Mouse (Mus musculus) adrenal gland, postnatal 36 days (tissue): ENCODE data around the gene Reps2. TPM values are rescaled to one million over a fixed set of nuclear protein-coding genes. Genes with fewer than 3 reads are reported as not detected.

Experiments used
- DNase-seq, 2 experiments: peaks; one replicate each; pipeline ENCODE4 v3.0.0; 2021; ENCODE audit warnings: mixed read lengths in 1 of 2
- total RNA-seq, 2 experiments: library from RNA; stranded (reverse); gene quantifications; 2 replicates each; pipeline ENCODE4 v1.2.3; 2021

Gene Reps2
- total RNA-seq, 2 experiments from 2014 or later, result 4.5 TPM

- no peak for DNase-seq
Measured at GRCm38 (mm10) chrX:162589173-162589805, 54.2 kb downstream of the Reps2 start.

GRCm38 (mm10) chrX:162584349-162584748 is 59.1 kb downstream of the Reps2 start:
- DNase-seq, result no peak

GRCm38 (mm10) chrX:162580521-162580920 is 62.9 kb downstream of the Reps2 start:
- no peak for DNase-seq

GRCm38 (mm10) chrX:162568439-162568838 is 75.0 kb downstream of the Reps2 start:
- DNase-seq, result no peak

GRCm38 (mm10) chrX:162565501-162565900 is 77.9 kb downstream of the Reps2 start:
- no peak for DNase-seq

GRCm38 (mm10) chrX:162556459-162556841 is 87.0 kb downstream of the Reps2 start:
- no peak for DNase-seq

- peak in 1 of 2 experiments; percentile 12 for DNase-seq
Measured at GRCm38 (mm10) chrX:162555729-162556458, 87.6 kb downstream of the Reps2 start.

- no peak for DNase-seq
Measured at GRCm38 (mm10) chrX:162554513-162554912, 88.9 kb downstream of the Reps2 start.

GRCm38 (mm10) chrX:162552383-162552782 is 91.1 kb downstream of the Reps2 start:
- peak; percentile 2 for DNase-seq

- no peak for DNase-seq
Measured at GRCm38 (mm10) chrX:162545037-162545436, 98.4 kb downstream of the Reps2 start.

GRCm38 (mm10) chrX:162542576-162543227 is 100.7 kb downstream of the Reps2 start:
- DNase-seq, result peak; percentile 2 to 22

- DNase-seq, result no peak
Measured at GRCm38 (mm10) chrX:162541961-162542360, 101.5 kb downstream of the Reps2 start.

- DNase-seq, result no peak
Measured at GRCm38 (mm10) chrX:162531016-162531415, 112.4 kb downstream of the Reps2 start.

GRCm38 (mm10) chrX:162527240-162527639 is 116.2 kb downstream of the Reps2 start:
- DNase-seq, result peak; percentile 38 to 59

- no peak for DNase-seq
Measured at GRCm38 (mm10) chrX:162521831-162522514, 121.5 kb downstream of the Reps2 start.

GRCm38 (mm10) chrX:162521197-162521596 is 122.3 kb downstream of the Reps2 start:
- DNase-seq, result no peak

GRCm38 (mm10) chrX:162520374-162520773 is 123.1 kb downstream of the Reps2 start:
- no peak for DNase-seq

GRCm38 (mm10) chrX:162510426-162510980 is 132.9 kb downstream of the Reps2 start:
- DNase-seq, result no peak

GRCm38 (mm10) chrX:162505186-162505585 is 138.3 kb downstream of the Reps2 start:
- DNase-seq, result no peak

- no peak for DNase-seq
Measured at GRCm38 (mm10) chrX:162503436-162503835, 140.0 kb downstream of the Reps2 start.

- DNase-seq, result no peak
Measured at GRCm38 (mm10) chrX:162500962-162501361, 142.5 kb downstream of the Reps2 start.

GRCm38 (mm10) chrX:162496485-162496884 is 147.0 kb downstream of the Reps2 start:
- no peak for DNase-seq
